Mouse (Mus musculus): ENCODE data around the gene Plxnc1. TPM values are rescaled to one million over a fixed set of nuclear protein-coding genes. Genes with fewer than 3 reads are reported as not detected.

Plxnc1 gene
- polyA plus RNA-seq, 1 experiment = 15.8 TPM

GRCm38 (mm10) chr10:94747011-94747410 is 197.6 kb downstream of the Plxnc1 start:
- DNase-seq (ENCODE audit: low read depth in 1 of 2, low spot score in 2 of 2) = no peak
- Histone ChIP-seq H3K36me3 (ENCODE audit: control insufficient read depth, insufficient read depth, low read length) (no peaks in the 10 kb centered on the region; the same call in 1 of the 2 replicates), H3K27ac (ENCODE audit: insufficient read depth, low read length) (no peak overlapping the region), H3K27me3 (ENCODE audit: control insufficient read depth, insufficient read depth, low read length) (no peaks in the 10 kb centered on the region), H3K4me3 (ENCODE audit: extremely low read depth, insufficient read depth, insufficient read length) (no peak overlapping the region), H3K4me1 (ENCODE audit: control insufficient read depth, insufficient read depth, insufficient read length) (no peaks in the 10 kb centered on the region)
- TF ChIP-seq CTCF (IDR thresholded peaks at IDR 0.05; ENCODE audit: extremely low read depth, insufficient read depth, insufficient read length, insufficient replicate concordance) (no peak), POLR2A (IDR thresholded peaks at IDR 0.05; ENCODE audit: low read depth, low read length) (no peak)
- WGBS = 93% methylated on average over 2 of the region's 2 CpGs

GRCm38 (mm10) chr10:94741459-94741858 is 203.2 kb downstream of the Plxnc1 start:
- WGBS = 94% methylated on average over 3 of the region's 3 CpGs

More at GRCm38 (mm10) chr10:94741459-94741858, 203.2 kb downstream of the Plxnc1 start:
- H3K27ac ChIP-seq (ENCODE audit: insufficient read depth, low read length) = no peak overlapping the region
- no peaks in the 10 kb centered on the region for H3K27me3 ChIP-seq (ENCODE audit: control insufficient read depth, insufficient read depth, low read length)
- no peaks in the 10 kb centered on the region for H3K4me1 ChIP-seq (ENCODE audit: control insufficient read depth, insufficient read depth, insufficient read length)
- no peaks in the 10 kb centered on the region for H3K36me3 ChIP-seq (ENCODE audit: control insufficient read depth, insufficient read depth, low read length)
- no peak for DNase-seq (ENCODE audit: low read depth in 1 of 2, low spot score in 2 of 2)
- H3K4me3 ChIP-seq (ENCODE audit: extremely low read depth, insufficient read depth, insufficient read length) = no peak overlapping the region
- no peak for TF ChIP-seq POLR2A (IDR thresholded peaks at IDR 0.05; ENCODE audit: low read depth, low read length)
- no peak for TF ChIP-seq CTCF (IDR thresholded peaks at IDR 0.05; ENCODE audit: extremely low read depth, insufficient read depth, insufficient read length, insufficient replicate concordance)

All from spleen, adult 2 months (tissue).